Mouse (Mus musculus): ENCODE data around the gene Hbs1l.

The Hbs1l gene

GRCm38 (mm10) chr10:21304672-21305632 is 9.2 kb downstream of the Hbs1l start:
- no peak for DNase-seq

GRCm38 (mm10) chr10:21313732-21314131 is 18.0 kb downstream of the Hbs1l start:
- DNase-seq, result no peak

- DNase-seq, result no peak
Observed at GRCm38 (mm10) chr10:21316123-21316522, 20.3 kb downstream of the Hbs1l start.

GRCm38 (mm10) chr10:21318250-21318649 is 22.5 kb downstream of the Hbs1l start:
- DNase-seq, result no peak

- DNase-seq, result no peak
Observed at GRCm38 (mm10) chr10:21318996-21319395, 23.2 kb downstream of the Hbs1l start.

- no peak for DNase-seq
Observed at GRCm38 (mm10) chr10:21320601-21321000, 24.8 kb downstream of the Hbs1l start.

GRCm38 (mm10) chr10:21326352-21326751 is 30.6 kb downstream of the Hbs1l start:
- DNase-seq, result no peak

GRCm38 (mm10) chr10:21327605-21328135 is 31.9 kb downstream of the Hbs1l start:
- DNase-seq, result no peak

- no peak for DNase-seq
Observed at GRCm38 (mm10) chr10:21334349-21335105, 38.7 kb downstream of the Hbs1l start.

- no peak for DNase-seq
Observed at GRCm38 (mm10) chr10:21335534-21335933, 39.8 kb downstream of the Hbs1l start.

GRCm38 (mm10) chr10:21337191-21337590 is 41.4 kb downstream of the Hbs1l start:
- no peak for DNase-seq

GRCm38 (mm10) chr10:21341706-21342105 is 45.9 kb downstream of the Hbs1l start:
- DNase-seq, result no peak

- DNase-seq, result no peak
Observed at GRCm38 (mm10) chr10:21342331-21343005, 46.7 kb downstream of the Hbs1l start.

GRCm38 (mm10) chr10:21347332-21347731 is 51.6 kb downstream of the Hbs1l start:
- no peak for DNase-seq

GRCm38 (mm10) chr10:21349449-21349848 is 53.7 kb downstream of the Hbs1l start:
- no peak for DNase-seq

GRCm38 (mm10) chr10:21349946-21350345 is 54.2 kb downstream of the Hbs1l start:
- no peak for DNase-seq

GRCm38 (mm10) chr10:21350531-21351515 is 55.0 kb downstream of the Hbs1l start:
- DNase-seq, result no peak

- DNase-seq, result no peak
Observed at GRCm38 (mm10) chr10:21351766-21352165, 56.0 kb downstream of the Hbs1l start.

GRCm38 (mm10) chr10:21353890-21354289 is 58.1 kb downstream of the Hbs1l start:
- DNase-seq, result no peak

- no peak for DNase-seq
Observed at GRCm38 (mm10) chr10:21354506-21354905, 58.7 kb downstream of the Hbs1l start.

- DNase-seq, result no peak
Observed at GRCm38 (mm10) chr10:21357986-21358385, 62.2 kb downstream of the Hbs1l start.

- no peak for DNase-seq
Observed at GRCm38 (mm10) chr10:21359086-21359485, 63.3 kb downstream of the Hbs1l start.
